Mouse (Mus musculus): ENCODE measurements around the gene Fat3.

GRCm38 (mm10) chr9:16169238-16169637, 331.8 kb downstream of the Fat3 start:
- no peak for TF ChIP-seq CTCF (IDR thresholded peaks at IDR 0.05; ENCODE audit: low read depth, low read length)
- TF ChIP-seq POLR2A (IDR thresholded peaks at IDR 0.05; ENCODE audit: borderline replicate concordance, low read depth, low read length): no peak

Measured in bone marrow macrophage, adult 2 months (primary cell).